Mouse (Mus musculus) layer of hippocampus, postnatal 25 days (tissue): ENCODE measurements at regions not wholly inside any gene's neighbourhood (a gene's known extent, or its start where the extent isn't known, plus 50 kb on each side); places are given as distances from the start of the nearest gene placed in this dataset.

ENCODE experiments used
- DNase-seq, 2 experiments: peaks; one replicate each; pipeline ENCODE4 v3.0.0; 2022; ENCODE audit warnings: mixed read lengths in 2 of 2, low spot score in 1 of 2; ENCODE audit errors: extremely low spot score in 1 of 2

DNA sequence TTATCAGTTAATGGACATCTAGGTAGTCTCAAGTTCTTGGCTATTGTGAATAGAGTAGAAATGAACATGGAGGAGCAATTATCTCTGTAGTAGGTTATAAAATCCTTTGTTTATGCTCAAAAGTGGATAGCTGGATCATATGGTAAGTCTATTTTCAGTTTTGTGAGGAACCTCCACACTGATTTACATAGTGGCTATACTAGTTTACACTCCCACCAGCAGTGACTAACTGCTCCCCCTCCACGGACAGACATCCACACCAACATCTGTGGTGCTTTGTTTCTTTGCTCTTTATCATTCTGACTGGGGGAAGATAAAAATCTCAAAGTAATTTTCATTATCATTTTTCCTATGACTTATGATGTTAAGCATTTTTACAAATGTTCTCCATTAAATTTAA is 55.1 kb upstream of the Ppfia2 start:
- no peak for DNase-seq

DNA sequence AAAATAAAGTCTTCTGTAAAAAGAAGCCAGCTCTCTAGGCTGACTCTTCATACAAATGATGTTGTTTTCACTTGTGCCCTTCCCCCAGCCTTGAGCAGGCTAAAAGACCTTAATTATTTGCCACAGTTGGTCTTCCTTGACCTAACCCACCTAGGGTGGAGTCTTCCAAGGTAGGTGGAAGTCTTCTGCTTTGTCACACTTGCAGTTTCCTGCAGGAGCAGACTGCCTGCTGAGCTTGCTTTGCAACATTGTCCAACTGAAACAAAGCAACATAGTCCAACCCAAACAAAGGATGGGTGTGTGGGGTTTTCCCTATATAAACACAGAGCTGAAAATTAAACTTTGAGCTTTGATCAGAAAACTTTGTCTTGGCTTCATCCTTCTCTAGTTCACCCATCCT is 53.0 kb upstream of the Ppfia2 start:
- no peak for DNase-seq
